Mouse (Mus musculus) hindbrain, embryonic 16.5 days (tissue): ENCODE data around the gene Sdc1. TPM values are rescaled to one million over a fixed set of nuclear protein-coding genes. Genes with fewer than 3 reads are reported as not detected.
A peak's percentile ranks its signal among the peaks of the same experiment; 100 is the strongest.

ENCODE experiments used
- ATAC-seq: fragments of 200-750 bp; cut with Nextera tagmentation; 2 replicates; pipeline ENCODE4 v1.8.0; 2017; ENCODE audit warnings: moderate TSS enrichment, moderate library complexity
- H3K27ac ChIP-seq: fragments of 300-500 bp; sonication (generic); 2 replicates; pipeline ENCODE4 v1.5.1; 2014; ENCODE audit warnings: low read depth, mild to moderate bottlenecking, control low read depth, low read length, moderate library complexity
- H3K27me3 ChIP-seq: fragments of 300-500 bp; sonication (generic); replicated peaks from 2 replicates; pipeline ENCODE4 v1.6.1; 2014; ENCODE audit warnings: low read length; ENCODE audit not compliant: control insufficient read depth, insufficient read depth
- H3K36me3 ChIP-seq: fragments of 300-500 bp; sonication (generic); 2 replicates; pipeline ENCODE4 v1.6.1; 2014; ENCODE audit warnings: mild to moderate bottlenecking, low read length, moderate library complexity, mixed read lengths; ENCODE audit not compliant: control insufficient read depth, insufficient read depth
- H3K4me1 ChIP-seq: fragments of 300-500 bp; sonication (generic); 2 replicates; pipeline ENCODE4 v1.6.1; 2014; ENCODE audit warnings: low read depth, low read length; ENCODE audit not compliant: control insufficient read depth, insufficient read depth
- H3K4me2 ChIP-seq: fragments of 300-500 bp; sonication (generic); 2 replicates; pipeline ENCODE4 v1.6.1; 2014; ENCODE audit warnings: mild to moderate bottlenecking, low read length, control low read depth, moderate library complexity
- H3K4me3 ChIP-seq: fragments of 300-500 bp; sonication (generic); 2 replicates; pipeline ENCODE4 v1.5.1; 2014; ENCODE audit warnings: mild to moderate bottlenecking, low read length, control low read depth, moderate library complexity
- H3K9ac ChIP-seq: fragments of 300-500 bp; sonication (generic); 2 replicates; pipeline ENCODE4 v1.6.1; 2014; ENCODE audit warnings: low read depth, mild to moderate bottlenecking, control low read depth, low read length, moderate library complexity
- H3K9me3 ChIP-seq: fragments of 300-500 bp; sonication (generic); 2 replicates; pipeline ENCODE4 v1.6.1; 2014; ENCODE audit warnings: mild to moderate bottlenecking, low read length, moderate library complexity; ENCODE audit not compliant: control insufficient read depth
- WGBS: fragments of 180-500 bp; shearing (Covaris S2); extraction: QIAGEN DNeasy Blood & Tissue Kit; methylation state at CpG from one replicate; pipeline ENCODE4 v1.1.7; 2014; 5-methylcytosine and 5-hydroxymethylcytosine counted together
- polyA plus RNA-seq: library from polyadenylated mRNA; unstranded; fragments of >200 nt; fragmentation: Nextera tagmentation; extraction: Ambion mirVana; gene quantifications from 2 replicates; pipeline ENCODE4 v1.2.1, GENCODE M21; 2015

Sdc1 gene
- polyA plus RNA-seq, 1 experiment from 2014 or later: 18.0 TPM

- WGBS: 90% methylated on average over 2 of the region's 2 CpGs
- Histone ChIP-seq H3K4me2 (no peak overlapping the region), H3K4me3 (no peak overlapping the region), H3K9ac (no peak overlapping the region), H3K27me3 (no peaks in the 10 kb centered on the region), H3K36me3 (no peaks in the 10 kb centered on the region), H3K4me1 (no peaks in the 10 kb centered on the region), H3K9me3 (no peaks in the 10 kb centered on the region), H3K27ac (no peak overlapping the region)
- no peak for ATAC-seq
Observed at GRCm38 (mm10) chr12:8810966-8811365, 39.8 kb downstream of the Sdc1 start.

GRCm38 (mm10) chr12:8811441-8811871 lies 40.3 kb downstream of the Sdc1 start:
- H3K9me3 ChIP-seq: no peaks in the 10 kb centered on the region
- H3K27ac ChIP-seq: no peak overlapping the region
- H3K36me3 ChIP-seq: no peaks in the 10 kb centered on the region
- no peak overlapping the region for H3K4me3 ChIP-seq
- H3K27me3 ChIP-seq: no peaks in the 10 kb centered on the region
- H3K9ac ChIP-seq: no peak overlapping the region
- WGBS: 53% methylated on average over 6 of the region's 6 CpGs
- H3K4me1 ChIP-seq: no peaks in the 10 kb centered on the region
- H3K4me2 ChIP-seq: no peak overlapping the region
- ATAC-seq: no peak

- no peak overlapping the region for H3K4me2 ChIP-seq
- H3K27ac ChIP-seq: no peak overlapping the region
- no peaks in the 10 kb centered on the region for H3K9me3 ChIP-seq
- no peaks in the 10 kb centered on the region for H3K27me3 ChIP-seq
- no peak for ATAC-seq
- H3K4me1 ChIP-seq: no peaks in the 10 kb centered on the region
- H3K36me3 ChIP-seq: no peaks in the 10 kb centered on the region
- H3K4me3 ChIP-seq: no peak overlapping the region
- WGBS: 93% methylated on average over 5 of the region's 5 CpGs
- H3K9ac ChIP-seq: no peak overlapping the region
Observed at GRCm38 (mm10) chr12:8811894-8812560, 40.9 kb downstream of the Sdc1 start.

GRCm38 (mm10) chr12:8817467-8818232 lies 46.5 kb downstream of the Sdc1 start:
- Histone ChIP-seq H3K36me3 (no peaks in the 10 kb centered on the region), H3K4me1 (peaks cover 4% of the 10 kb centered on the region), H3K9me3 (no peaks in the 10 kb centered on the region), H3K4me3 (no peak overlapping the region), H3K4me2 (peak overlapping the region; percentile 25; the same call in 1 of the 2 replicates), H3K27me3 (no peaks in the 10 kb centered on the region), H3K9ac (no peak overlapping the region; the same call in 1 of the 2 replicates), H3K27ac (no peak overlapping the region)
- ATAC-seq: peak; percentile 40
- WGBS: 27% methylated on average over 13 of the region's 13 CpGs

GRCm38 (mm10) chr12:8818233-8818672 lies 47.1 kb downstream of the Sdc1 start:
- Histone ChIP-seq H3K27me3 (no peaks in the 10 kb centered on the region), H3K36me3 (no peaks in the 10 kb centered on the region), H3K4me3 (no peak overlapping the region), H3K9me3 (no peaks in the 10 kb centered on the region), H3K27ac (no peak overlapping the region), H3K4me1 (peaks cover 4% of the 10 kb centered on the region), H3K4me2 (peak overlapping the region; percentile 25; the same call in 1 of the 2 replicates), H3K9ac (no peak overlapping the region; the same call in 1 of the 2 replicates)
- no peak for ATAC-seq
- WGBS: 44% methylated on average over 3 of the region's 3 CpGs

GRCm38 (mm10) chr12:8824995-8825703 lies 54.0 kb downstream of the Sdc1 start:
- Histone ChIP-seq H3K4me3 (no peak overlapping the region), H3K27ac (no peak overlapping the region), H3K9me3 (no peaks in the 10 kb centered on the region), H3K36me3 (no peaks in the 10 kb centered on the region), H3K4me1 (no peaks in the 10 kb centered on the region), H3K4me2 (no peak overlapping the region), H3K27me3 (no peaks in the 10 kb centered on the region), H3K9ac (no peak overlapping the region)
- ATAC-seq: no peak
- 76% methylated on average over 7 of the region's 7 CpGs for WGBS

GRCm38 (mm10) chr12:8827014-8827715 lies 56.0 kb downstream of the Sdc1 start:
- Histone ChIP-seq H3K4me2 (no peak overlapping the region), H3K9ac (no peak overlapping the region), H3K4me3 (no peak overlapping the region), H3K4me1 (no peaks in the 10 kb centered on the region), H3K36me3 (no peaks in the 10 kb centered on the region), H3K9me3 (no peaks in the 10 kb centered on the region), H3K27ac (no peak overlapping the region), H3K27me3 (no peaks in the 10 kb centered on the region)
- 94% methylated on average over 9 of the region's 9 CpGs for WGBS
- ATAC-seq: no peak

- Histone ChIP-seq H3K9me3 (no peaks in the 10 kb centered on the region), H3K9ac (no peak overlapping the region), H3K36me3 (no peaks in the 10 kb centered on the region), H3K27me3 (no peaks in the 10 kb centered on the region), H3K4me3 (no peak overlapping the region), H3K4me2 (no peak overlapping the region), H3K27ac (no peak overlapping the region), H3K4me1 (no peaks in the 10 kb centered on the region)
- no peak for ATAC-seq
- WGBS: 75% methylated on average over 13 of the region's 13 CpGs
Observed at GRCm38 (mm10) chr12:8829032-8829660, 58.0 kb downstream of the Sdc1 start.
